Mouse (Mus musculus) forebrain, embryonic 16.5 days (tissue): ENCODE measurements around the gene Spic. TPM values are rescaled to one million over a fixed set of nuclear protein-coding genes. Genes with fewer than 3 reads are reported as not detected.

Experiments used
- polyA plus RNA-seq: library from polyadenylated mRNA; unstranded; fragments of >200 nt; fragmentation: Nextera tagmentation; extraction: Ambion mirVana; gene quantifications from 2 replicates; pipeline ENCODE4 v1.2.1, GENCODE M21; 2015

Gene Spic
- polyA plus RNA-seq, 1 experiment from 2014 or later = not detected

Other genes with a start within 250 kb of the Spic start
- not detected in 2 replicates for gene Sycp3, start 225.4 kb downstream of the Spic start, polyA plus RNA-seq
- gene Chpt1, start 180.9 kb downstream of the Spic start, polyA plus RNA-seq = 6.3 and 7.1 TPM in 2 replicates
- gene Mybpc1, start 79.9 kb downstream of the Spic start, polyA plus RNA-seq = 1.8 and 2.6 TPM in 2 replicates
- 157 and 167 TPM in 2 replicates for gene Arl1, start 45.8 kb upstream of the Spic start, polyA plus RNA-seq
- gene Utp20, start 141.8 kb upstream of the Spic start, polyA plus RNA-seq = 11.0 and 13.1 TPM in 2 replicates
- 0.08 TPM in 1 of 2 replicates, not detected in the other for gene Slc5a8, start 201.0 kb upstream of the Spic start, polyA plus RNA-seq